Mouse (Mus musculus): ENCODE measurements around the gene Cyb5d1. TPM values are rescaled to one million over a fixed set of nuclear protein-coding genes. Genes with fewer than 3 reads are reported as not detected.

Cyb5d1 gene
- polyA plus RNA-seq, 1 experiment from 2014 or later: 27.1 TPM

GRCm38 (mm10) chr11:69366855-69367615, 28.4 kb downstream of the Cyb5d1 start:
- Histone ChIP-seq H3K4me3 (peak overlapping the region; percentile 98), H3K4me2 (peak overlapping the region; percentile 97), H3K9ac (peak overlapping the region; percentile 100), H3K27me3 (replicated peaks) (no peaks in the 10 kb centered on the region), H3K4me1 (replicated peaks) (peaks cover 50% of the 10 kb centered on the region), H3K27ac (ENCODE audit: poor library complexity, severe bottlenecking) (peak overlapping the region; percentile 97), H3K36me3 (peaks cover 16% of the 10 kb centered on the region), H3K9me3 (replicated peaks) (no peaks in the 10 kb centered on the region)
- ATAC-seq (ENCODE audit: insufficient number of reproducible peaks, low FRiP score): no peak
- under 1% methylated on average over 22 of the region's 22 CpGs for WGBS

- Histone ChIP-seq H3K4me1 (replicated peaks) (peaks cover 43% of the 10 kb centered on the region), H3K36me3 (peaks cover 24% of the 10 kb centered on the region), H3K27ac (ENCODE audit: poor library complexity, severe bottlenecking) (peak overlapping the region; percentile 97), H3K9ac (peak overlapping the region; percentile 100), H3K27me3 (replicated peaks) (no peaks in the 10 kb centered on the region), H3K4me2 (peak overlapping the region; percentile 97), H3K9me3 (replicated peaks) (no peaks in the 10 kb centered on the region), H3K4me3 (peak overlapping the region; percentile 98)
- WGBS: under 1% methylated on average over 26 of the region's 26 CpGs
- peak; percentile 85 for ATAC-seq (ENCODE audit: insufficient number of reproducible peaks, low FRiP score)
Measured at GRCm38 (mm10) chr11:69366157-69366854, 29.1 kb downstream of the Cyb5d1 start.

- Histone ChIP-seq H3K4me2 (peak overlapping the region; percentile 97), H3K9me3 (replicated peaks) (no peaks in the 10 kb centered on the region), H3K9ac (peak overlapping the region; percentile 71), H3K27me3 (replicated peaks) (no peaks in the 10 kb centered on the region), H3K4me1 (replicated peaks) (peaks cover 37% of the 10 kb centered on the region), H3K27ac (ENCODE audit: poor library complexity, severe bottlenecking) (peak overlapping the region; percentile 97), H3K4me3 (peak overlapping the region; percentile 98), H3K36me3 (peaks cover 30% of the 10 kb centered on the region)
- 32% methylated on average over 6 of the region's 6 CpGs for WGBS
- no peak for ATAC-seq (ENCODE audit: insufficient number of reproducible peaks, low FRiP score)
Measured at GRCm38 (mm10) chr11:69365722-69366121, 29.7 kb downstream of the Cyb5d1 start.

GRCm38 (mm10) chr11:69364910-69365309, 30.5 kb downstream of the Cyb5d1 start:
- Histone ChIP-seq H3K27ac (ENCODE audit: poor library complexity, severe bottlenecking) (peak overlapping the region; percentile 97), H3K9ac (peak overlapping the region; percentile 71; the same call in 1 of the 2 replicates), H3K4me1 (replicated peaks) (peaks cover 35% of the 10 kb centered on the region), H3K27me3 (replicated peaks) (no peaks in the 10 kb centered on the region), H3K4me2 (peak overlapping the region; percentile 97), H3K4me3 (peak overlapping the region; percentile 5; the same call in 1 of the 2 replicates), H3K36me3 (peaks cover 38% of the 10 kb centered on the region), H3K9me3 (replicated peaks) (no peaks in the 10 kb centered on the region)
- 2% methylated on average over 6 of the region's 6 CpGs for WGBS
- ATAC-seq (ENCODE audit: insufficient number of reproducible peaks, low FRiP score): peak; percentile 9; the same call in 1 of the 2 replicates

GRCm38 (mm10) chr11:69364376-69364775, 31.1 kb downstream of the Cyb5d1 start:
- H3K36me3 ChIP-seq: peaks cover 43% of the 10 kb centered on the region
- H3K4me1 ChIP-seq (replicated peaks): peaks cover 35% of the 10 kb centered on the region
- no peak overlapping the region for H3K9ac ChIP-seq
- H3K9me3 ChIP-seq (replicated peaks): no peaks in the 10 kb centered on the region
- WGBS: 56% methylated on average over 8 of the region's 8 CpGs
- peak overlapping the region; percentile 97 for H3K4me2 ChIP-seq
- H3K27me3 ChIP-seq (replicated peaks): no peaks in the 10 kb centered on the region
- H3K4me3 ChIP-seq: no peak overlapping the region
- H3K27ac ChIP-seq (ENCODE audit: poor library complexity, severe bottlenecking): peak overlapping the region; percentile 97
- ATAC-seq (ENCODE audit: insufficient number of reproducible peaks, low FRiP score): no peak

- 76% methylated on average over 2 of the region's 2 CpGs for WGBS
- Histone ChIP-seq H3K9ac (no peak overlapping the region), H3K36me3 (peaks cover 62% of the 10 kb centered on the region), H3K9me3 (replicated peaks) (no peaks in the 10 kb centered on the region), H3K27me3 (replicated peaks) (no peaks in the 10 kb centered on the region), H3K4me2 (no peak overlapping the region), H3K27ac (ENCODE audit: poor library complexity, severe bottlenecking) (no peak overlapping the region), H3K4me1 (replicated peaks) (peaks cover 26% of the 10 kb centered on the region), H3K4me3 (no peak overlapping the region)
- no peak for ATAC-seq (ENCODE audit: insufficient number of reproducible peaks, low FRiP score)
Measured at GRCm38 (mm10) chr11:69362479-69362878, 33.0 kb downstream of the Cyb5d1 start.

GRCm38 (mm10) chr11:69362021-69362420, 33.4 kb downstream of the Cyb5d1 start:
- Histone ChIP-seq H3K36me3 (peaks cover 67% of the 10 kb centered on the region), H3K9me3 (replicated peaks) (no peaks in the 10 kb centered on the region), H3K27me3 (replicated peaks) (no peaks in the 10 kb centered on the region), H3K9ac (no peak overlapping the region), H3K4me2 (no peak overlapping the region), H3K4me3 (no peak overlapping the region), H3K4me1 (replicated peaks) (peaks cover 23% of the 10 kb centered on the region), H3K27ac (ENCODE audit: poor library complexity, severe bottlenecking) (no peak overlapping the region)
- no peak for ATAC-seq (ENCODE audit: insufficient number of reproducible peaks, low FRiP score)
- 78% methylated on average over 7 of the region's 7 CpGs for WGBS

GRCm38 (mm10) chr11:69357690-69358089, 37.7 kb downstream of the Cyb5d1 start:
- Histone ChIP-seq H3K4me3 (no peak overlapping the region), H3K4me1 (replicated peaks) (no peaks in the 10 kb centered on the region), H3K9me3 (replicated peaks) (no peaks in the 10 kb centered on the region), H3K36me3 (peaks cover 96% of the 10 kb centered on the region), H3K27me3 (replicated peaks) (no peaks in the 10 kb centered on the region), H3K4me2 (no peak overlapping the region), H3K9ac (no peak overlapping the region), H3K27ac (ENCODE audit: poor library complexity, severe bottlenecking) (no peak overlapping the region)
- no peak for ATAC-seq (ENCODE audit: insufficient number of reproducible peaks, low FRiP score)
- 88% methylated on average over 12 of the region's 12 CpGs for WGBS

- WGBS: 87% methylated on average over 5 of the region's 5 CpGs
- Histone ChIP-seq H3K36me3 (peaks cover 97% of the 10 kb centered on the region), H3K27ac (ENCODE audit: poor library complexity, severe bottlenecking) (no peak overlapping the region), H3K4me2 (no peak overlapping the region), H3K9me3 (replicated peaks) (no peaks in the 10 kb centered on the region), H3K9ac (no peak overlapping the region), H3K4me1 (replicated peaks) (no peaks in the 10 kb centered on the region), H3K27me3 (replicated peaks) (no peaks in the 10 kb centered on the region), H3K4me3 (no peak overlapping the region)
- no peak for ATAC-seq (ENCODE audit: insufficient number of reproducible peaks, low FRiP score)
Measured at GRCm38 (mm10) chr11:69356544-69356943, 38.9 kb downstream of the Cyb5d1 start.

GRCm38 (mm10) chr11:69346441-69346840, 49.0 kb downstream of the Cyb5d1 start:
- Histone ChIP-seq H3K27me3 (replicated peaks) (no peaks in the 10 kb centered on the region), H3K4me1 (replicated peaks) (no peaks in the 10 kb centered on the region), H3K4me2 (no peak overlapping the region), H3K9ac (no peak overlapping the region), H3K9me3 (replicated peaks) (no peaks in the 10 kb centered on the region), H3K36me3 (peaks cover 74% of the 10 kb centered on the region), H3K27ac (ENCODE audit: poor library complexity, severe bottlenecking) (no peak overlapping the region), H3K4me3 (no peak overlapping the region)
- no peak for ATAC-seq (ENCODE audit: insufficient number of reproducible peaks, low FRiP score)
- WGBS: 82% methylated on average over 26 of the region's 26 CpGs

All from heart, embryonic 12.5 days (tissue).